Mouse (Mus musculus): ENCODE measurements at regions not wholly inside any gene's neighbourhood (a gene's known extent, or its start where the extent isn't known, plus 50 kb on each side); places are given as distances from the start of the nearest gene placed in this dataset.

- no peak for TF ChIP-seq CTCF (IDR thresholded peaks at IDR 0.05; ENCODE audit: control insufficient read depth, insufficient read depth, insufficient read length)
- no peak for TF ChIP-seq CEBPB (IDR thresholded peaks at IDR 0.05; ENCODE audit: low read depth)
- no peak for TF ChIP-seq MYOG (IDR thresholded peaks at IDR 0.05; ENCODE audit: control insufficient read depth, extremely low read depth, insufficient read length)
- no peak for TF ChIP-seq MAX (IDR thresholded peaks at IDR 0.05)
- TF ChIP-seq USF1 (IDR thresholded peaks at IDR 0.05; ENCODE audit: low read depth) = no peak
- no peak for TF ChIP-seq MYOD1 (IDR thresholded peaks at IDR 0.05; ENCODE audit: control insufficient read depth, insufficient read length, low read depth)
- TF ChIP-seq FOSL1 (IDR thresholded peaks at IDR 0.05; ENCODE audit: insufficient read depth, low read length, poor library complexity, severe bottlenecking) = no peak
Measured at GRCm38 (mm10) chr8:66623361-66623760, 64.6 kb downstream of the Npy5r start.

All from C2C12 (cell line).